In the genomic region with DNA sequence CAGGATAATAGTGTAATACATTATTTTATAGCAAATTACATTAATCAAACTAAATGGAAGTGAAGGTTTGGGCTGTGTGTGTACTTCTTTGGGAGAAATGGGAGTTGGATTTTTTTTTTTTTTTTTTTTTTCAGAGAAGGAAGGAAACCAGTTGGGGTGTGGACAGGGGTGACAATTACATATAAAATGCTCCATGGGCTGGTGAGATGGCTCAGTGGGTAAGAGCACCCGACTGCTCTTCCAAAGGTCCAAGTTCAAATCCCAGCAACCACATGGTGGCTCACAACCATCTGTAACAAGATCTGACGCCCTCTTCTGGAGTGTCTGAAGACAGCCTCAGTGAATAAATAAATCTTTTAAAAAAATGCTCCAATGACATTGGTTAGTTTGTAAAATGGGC, we compare ENCODE assay signal across 26 mouse cellular contexts.
"Had no signal": no experiment of that assay in that cellular context is flagged by ENCODE, and none has a peak within 500 bp of the region (broad histone marks: within the 10 kb centered on the region; RNA-seq: fewer than 3 reads in every experiment).

No protein-coding gene starts in this region.

- H3K9me3 ChIP-seq: heart, embryonic 10.5 days; heart, embryonic 12.5 days; hindbrain, embryonic 13.5 days; hindbrain, embryonic 15.5 days; kidney, embryonic 15.5 days; limb, embryonic 10.5 days; limb, embryonic 12.5 days; liver, embryonic 13.5 days; liver, embryonic 15.5 days had no signal

- DNase-seq: gastrocnemius, postnatal 14 days; gastrocnemius, postnatal 36 days; heart, adult 18-20 months; heart, postnatal 10 days; heart, postnatal 36 days; kidney, adult 11 months; kidney, adult 2 months; kidney, adult 9 months; kidney, postnatal 14 days; kidney, postnatal 36 days; layer of hippocampus, adult 9-11 months; layer of hippocampus, postnatal 36 days; liver; liver, embryonic 13.5 days; liver, postnatal 0 days had no signal

- H3K4me3 ChIP-seq: heart, embryonic 10.5 days; heart, embryonic 12.5 days; hindbrain, embryonic 13.5 days; hindbrain, embryonic 15.5 days; kidney, embryonic 15.5 days; limb, embryonic 10.5 days; limb, embryonic 12.5 days; liver, embryonic 13.5 days; liver, embryonic 15.5 days had no signal

- H3K9ac ChIP-seq: heart, embryonic 12.5 days; hindbrain, embryonic 13.5 days; hindbrain, embryonic 15.5 days; kidney, embryonic 15.5 days; limb, embryonic 12.5 days; liver, embryonic 13.5 days; liver, embryonic 15.5 days; liver, postnatal 0 days had no signal

- H3K27ac ChIP-seq: heart, embryonic 10.5 days; hindbrain, embryonic 13.5 days; hindbrain, embryonic 15.5 days; hindbrain, postnatal 0 days; kidney, embryonic 15.5 days; kidney, postnatal 0 days; limb, embryonic 10.5 days; limb, embryonic 12.5 days; liver, embryonic 13.5 days; liver, embryonic 15.5 days had no signal

- H3K4me1 ChIP-seq: heart, embryonic 10.5 days; limb, embryonic 10.5 days had no signal

- H3K4me2 ChIP-seq: heart, embryonic 12.5 days; hindbrain, embryonic 13.5 days; hindbrain, embryonic 15.5 days; kidney, embryonic 15.5 days; limb, embryonic 12.5 days; liver, embryonic 11.5 days; liver, embryonic 13.5 days; liver, embryonic 15.5 days had no signal

- H3K27me3 ChIP-seq: heart, embryonic 12.5 days; hindbrain, embryonic 13.5 days; hindbrain, embryonic 15.5 days; kidney, embryonic 15.5 days; limb, embryonic 12.5 days; liver, embryonic 13.5 days; liver, embryonic 15.5 days had no signal
